Mouse (Mus musculus): ENCODE data around the gene Ltb4r2.

The Ltb4r2 gene

GRCm38 (mm10) chr14:55779656-55780055 is 18.4 kb downstream of the Ltb4r2 start:
- H3K9me3 ChIP-seq (ENCODE audit: low read length): no peaks in the 10 kb centered on the region
- H3K36me3 ChIP-seq (ENCODE audit: insufficient read depth, low read length): no peaks in the 10 kb centered on the region
- no peak overlapping the region for H3K4me3 ChIP-seq (replicated peaks; ENCODE audit: low read length)
- H3K4me1 ChIP-seq (replicated peaks; ENCODE audit: low read depth, low read length): peaks cover 45% of the 10 kb centered on the region
- TF ChIP-seq CTCF (conservative IDR thresholded peaks at IDR 0.05; ENCODE audit: low read length) (no peak), POU5F1 (IDR thresholded peaks at IDR 0.05; ENCODE audit: borderline replicate concordance, low read length) (no peak), NANOG (IDR thresholded peaks at IDR 0.05; ENCODE audit: borderline replicate concordance, low read length) (no peak)
- peaks cover 83% of the 10 kb centered on the region for H3K27me3 ChIP-seq (ENCODE audit: insufficient read depth, low read length)

- no peak for TF ChIP-seq CTCF (conservative IDR thresholded peaks at IDR 0.05; ENCODE audit: low read length)
- no peak for TF ChIP-seq NANOG (IDR thresholded peaks at IDR 0.05; ENCODE audit: borderline replicate concordance, low read length)
- TF ChIP-seq POU5F1 (IDR thresholded peaks at IDR 0.05; ENCODE audit: borderline replicate concordance, low read length): no peak
Measured at GRCm38 (mm10) chr14:55780736-55781135, 19.5 kb downstream of the Ltb4r2 start.

GRCm38 (mm10) chr14:55781310-55781709 is 20.1 kb downstream of the Ltb4r2 start:
- H3K9me3 ChIP-seq (ENCODE audit: low read length): no peaks in the 10 kb centered on the region

More at GRCm38 (mm10) chr14:55780736-55781135, 19.5 kb downstream of the Ltb4r2 start:
- H3K27me3 ChIP-seq (ENCODE audit: insufficient read depth, low read length): peaks cover 83% of the 10 kb centered on the region
- H3K4me1 ChIP-seq (replicated peaks; ENCODE audit: low read depth, low read length): peaks cover 45% of the 10 kb centered on the region
- no peak overlapping the region for H3K4me3 ChIP-seq (replicated peaks; ENCODE audit: low read length)
- H3K9me3 ChIP-seq (ENCODE audit: low read length): no peaks in the 10 kb centered on the region
- peaks cover 3% of the 10 kb centered on the region for H3K36me3 ChIP-seq (ENCODE audit: insufficient read depth, low read length)

GRCm38 (mm10) chr14:55782361-55782960 is 21.2 kb downstream of the Ltb4r2 start:
- H3K4me3 ChIP-seq (replicated peaks; ENCODE audit: low read length): no peak overlapping the region
- peaks cover 90% of the 10 kb centered on the region for H3K27me3 ChIP-seq (ENCODE audit: insufficient read depth, low read length)
- TF ChIP-seq NANOG (IDR thresholded peaks at IDR 0.05; ENCODE audit: borderline replicate concordance, low read length): no peak
- no peak for TF ChIP-seq POU5F1 (IDR thresholded peaks at IDR 0.05; ENCODE audit: borderline replicate concordance, low read length)
- no peak for TF ChIP-seq CTCF (conservative IDR thresholded peaks at IDR 0.05; ENCODE audit: low read length)
- H3K4me1 ChIP-seq (replicated peaks; ENCODE audit: low read depth, low read length): peaks cover 47% of the 10 kb centered on the region
- H3K9me3 ChIP-seq (ENCODE audit: low read length): no peaks in the 10 kb centered on the region
- peaks cover 20% of the 10 kb centered on the region for H3K36me3 ChIP-seq (ENCODE audit: insufficient read depth, low read length)

More at GRCm38 (mm10) chr14:55781310-55781709, 20.1 kb downstream of the Ltb4r2 start:
- Histone ChIP-seq H3K4me1 (replicated peaks; ENCODE audit: low read depth, low read length) (peaks cover 45% of the 10 kb centered on the region), H3K4me3 (replicated peaks; ENCODE audit: low read length) (peak overlapping the region; percentile 41; the same call in 1 of the 2 replicates), H3K27me3 (ENCODE audit: insufficient read depth, low read length) (peaks cover 85% of the 10 kb centered on the region), H3K36me3 (ENCODE audit: insufficient read depth, low read length) (peaks cover 9% of the 10 kb centered on the region)
- TF ChIP-seq CTCF (conservative IDR thresholded peaks at IDR 0.05; ENCODE audit: low read length): peak; percentile 98
- no peak for TF ChIP-seq POU5F1 (IDR thresholded peaks at IDR 0.05; ENCODE audit: borderline replicate concordance, low read length)
- no peak for TF ChIP-seq NANOG (IDR thresholded peaks at IDR 0.05; ENCODE audit: borderline replicate concordance, low read length)

GRCm38 (mm10) chr14:55783171-55783957 is 22.1 kb downstream of the Ltb4r2 start:
- Histone ChIP-seq H3K9me3 (ENCODE audit: low read length) (no peaks in the 10 kb centered on the region), H3K4me1 (replicated peaks; ENCODE audit: low read depth, low read length) (peaks cover 53% of the 10 kb centered on the region), H3K27me3 (ENCODE audit: insufficient read depth, low read length) (peaks cover 90% of the 10 kb centered on the region), H3K36me3 (ENCODE audit: insufficient read depth, low read length) (peaks cover 20% of the 10 kb centered on the region), H3K4me3 (replicated peaks; ENCODE audit: low read length) (peak overlapping the region; percentile 66)
- no peak for TF ChIP-seq NANOG (IDR thresholded peaks at IDR 0.05; ENCODE audit: borderline replicate concordance, low read length)
- no peak for TF ChIP-seq POU5F1 (IDR thresholded peaks at IDR 0.05; ENCODE audit: borderline replicate concordance, low read length)
- no peak for TF ChIP-seq CTCF (conservative IDR thresholded peaks at IDR 0.05; ENCODE audit: low read length)

GRCm38 (mm10) chr14:55783958-55784235 is 22.7 kb downstream of the Ltb4r2 start, which contains the start of gene Adcy4:
TSS of gene Adcy4 (minus strand) at chr14:55784095.
- TF ChIP-seq CTCF (conservative IDR thresholded peaks at IDR 0.05; ENCODE audit: low read length) (no peak), POU5F1 (IDR thresholded peaks at IDR 0.05; ENCODE audit: borderline replicate concordance, low read length) (no peak), NANOG (IDR thresholded peaks at IDR 0.05; ENCODE audit: borderline replicate concordance, low read length) (no peak)
- H3K4me1 ChIP-seq (replicated peaks; ENCODE audit: low read depth, low read length): peaks cover 53% of the 10 kb centered on the region
- H3K36me3 ChIP-seq (ENCODE audit: insufficient read depth, low read length): peaks cover 20% of the 10 kb centered on the region
- H3K27me3 ChIP-seq (ENCODE audit: insufficient read depth, low read length): peaks cover 91% of the 10 kb centered on the region
- H3K4me3 ChIP-seq (replicated peaks; ENCODE audit: low read length): peak within 1 kb of the TSS; percentile 66
- H3K9me3 ChIP-seq (ENCODE audit: low read length): no peaks in the 10 kb centered on the region

- Histone ChIP-seq H3K36me3 (ENCODE audit: insufficient read depth, low read length) (peaks cover 20% of the 10 kb centered on the region), H3K9me3 (ENCODE audit: low read length) (no peaks in the 10 kb centered on the region), H3K4me3 (replicated peaks; ENCODE audit: low read length) (no peak overlapping the region), H3K4me1 (replicated peaks; ENCODE audit: low read depth, low read length) (peaks cover 46% of the 10 kb centered on the region), H3K27me3 (ENCODE audit: insufficient read depth, low read length) (peaks cover 94% of the 10 kb centered on the region)
- TF ChIP-seq CTCF (conservative IDR thresholded peaks at IDR 0.05; ENCODE audit: low read length): peak; percentile 46
- TF ChIP-seq NANOG (IDR thresholded peaks at IDR 0.05; ENCODE audit: borderline replicate concordance, low read length): no peak
- TF ChIP-seq POU5F1 (IDR thresholded peaks at IDR 0.05; ENCODE audit: borderline replicate concordance, low read length): no peak
Measured at GRCm38 (mm10) chr14:55785195-55785594, 24.0 kb downstream of the Ltb4r2 start.

- no peaks in the 10 kb centered on the region for H3K9me3 ChIP-seq (ENCODE audit: low read length)
- TF ChIP-seq CTCF (conservative IDR thresholded peaks at IDR 0.05; ENCODE audit: low read length): no peak
- TF ChIP-seq POU5F1 (IDR thresholded peaks at IDR 0.05; ENCODE audit: borderline replicate concordance, low read length): no peak
- TF ChIP-seq NANOG (IDR thresholded peaks at IDR 0.05; ENCODE audit: borderline replicate concordance, low read length): no peak
- H3K27me3 ChIP-seq (ENCODE audit: insufficient read depth, low read length): peaks cover 84% of the 10 kb centered on the region
- H3K4me3 ChIP-seq (replicated peaks; ENCODE audit: low read length): peak overlapping the region; percentile 78
- H3K36me3 ChIP-seq (ENCODE audit: insufficient read depth, low read length): peaks cover 20% of the 10 kb centered on the region
- H3K4me1 ChIP-seq (replicated peaks; ENCODE audit: low read depth, low read length): peaks cover 33% of the 10 kb centered on the region
Measured at GRCm38 (mm10) chr14:55787731-55788130, 26.5 kb downstream of the Ltb4r2 start.
